Mouse (Mus musculus) megakaryocyte, embryonic 14.5 days (primary cell): ENCODE results near the gene Cfd. TPM values are rescaled to one million over a fixed set of nuclear protein-coding genes. Genes with fewer than 3 reads are reported as not detected.

Experiments used
- H3K27me3 ChIP-seq: replicated peaks from 2 replicates; pipeline ENCODE3; 2012; ENCODE audit warnings: inconsistent platforms
- H3K36me3 ChIP-seq: replicated peaks from 2 replicates; pipeline ENCODE3; 2012; ENCODE audit warnings: low read length, inconsistent platforms, mixed read lengths
- H3K4me1 ChIP-seq: 2 replicates; pipeline ENCODE4 v1.6.1; 2012; ENCODE audit warnings: inconsistent platforms
- H3K4me3 ChIP-seq: replicated peaks from 2 replicates; pipeline ENCODE3; 2012; ENCODE audit warnings: moderate library complexity, mild to moderate bottlenecking, inconsistent platforms
- H3K9me3 ChIP-seq: 2 replicates; pipeline ENCODE4 v1.6.1; 2012; ENCODE audit warnings: inconsistent platforms
- FLI1 ChIP-seq: IDR thresholded peaks from 2 replicates; pipeline ENCODE4 v1.6.1; 2012; ENCODE audit warnings: low read length, inconsistent platforms, mixed read lengths
- GATA1 ChIP-seq: IDR thresholded peaks from 3 replicates; pipeline ENCODE4 v1.6.1; 2012; ENCODE audit warnings: mixed read lengths, low read length, inconsistent platforms, borderline replicate concordance
- polyA plus RNA-seq: library from polyadenylated mRNA; stranded (reverse); fragments of >175 nt; gene quantifications from 2 replicates; pipeline ENCODE4 v1.2.3, GENCODE M21; 2012; ENCODE audit warnings: low replicate concordance; ENCODE audit not compliant: insufficient read depth

Cfd gene
- polyA plus RNA-seq, 1 experiment, result not detected

DNA sequence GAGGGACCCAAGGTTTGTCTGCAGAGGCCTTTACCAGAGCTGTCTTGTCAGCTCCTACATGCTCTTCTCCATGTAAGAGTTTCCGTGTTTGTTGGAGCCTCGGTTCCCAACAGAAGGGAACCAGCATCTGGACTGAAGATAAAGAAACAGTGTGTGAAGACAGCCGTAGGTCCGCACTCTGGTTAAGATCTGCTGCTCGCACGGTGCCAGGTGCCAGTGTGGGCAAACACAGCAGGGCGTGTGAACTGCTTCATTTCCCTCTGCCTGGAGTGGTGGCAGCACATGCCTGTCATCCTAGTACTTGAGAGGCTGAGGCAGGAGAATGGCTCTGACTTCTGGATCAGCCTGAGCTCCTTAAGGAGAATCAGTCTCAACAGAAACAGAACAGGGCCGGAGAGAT lies 18.8 kb upstream of the Cfd start:
- H3K27me3 ChIP-seq, result peaks cover 33% of the 10 kb centered on the region
- H3K9me3 ChIP-seq, result 0 out of 2 replicates have a peak, but pooled peaks cover 3% of the 10 kb centered on the region
- TF ChIP-seq GATA1, result no peak
- H3K4me1 ChIP-seq, result peaks cover 42% of the 10 kb centered on the region
- no peaks in the 10 kb centered on the region for H3K36me3 ChIP-seq
- peak overlapping the region; percentile 2 for H3K4me3 ChIP-seq

DNA sequence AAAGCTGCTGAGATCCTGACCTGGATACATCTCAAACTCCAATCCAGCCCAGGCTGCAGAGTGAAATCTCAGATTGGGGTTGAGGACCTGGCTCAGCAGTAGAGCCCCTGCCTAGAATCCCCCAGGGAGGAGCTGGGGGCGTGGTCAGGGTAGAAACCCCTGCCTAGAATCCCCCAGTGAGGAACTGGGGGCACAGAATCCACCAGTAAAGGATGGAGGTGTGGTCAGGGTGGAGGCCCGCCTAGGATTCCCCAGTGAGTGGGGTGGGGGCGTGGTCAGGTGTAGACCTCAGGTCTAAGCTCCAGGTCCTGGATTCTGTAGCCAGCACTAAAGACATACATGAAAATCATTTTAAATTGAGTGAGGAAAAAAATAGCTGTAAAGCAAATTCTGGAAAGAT lies 17.8 kb upstream of the Cfd start:
- Histone ChIP-seq H3K36me3 (no peaks in the 10 kb centered on the region), H3K9me3 (0 out of 2 replicates have a peak, but pooled peaks cover 3% of the 10 kb centered on the region), H3K4me1 (peaks cover 46% of the 10 kb centered on the region), H3K4me3 (no peak overlapping the region), H3K27me3 (peaks cover 33% of the 10 kb centered on the region)
- TF ChIP-seq FLI1 (no peak), GATA1 (no peak)

GRCm38 (mm10) chr10:79873313-79873712 lies 17.3 kb upstream of the Cfd start:
- Histone ChIP-seq H3K27me3 (peaks cover 33% of the 10 kb centered on the region), H3K4me1 (peaks cover 51% of the 10 kb centered on the region), H3K4me3 (no peak overlapping the region)

DNA sequence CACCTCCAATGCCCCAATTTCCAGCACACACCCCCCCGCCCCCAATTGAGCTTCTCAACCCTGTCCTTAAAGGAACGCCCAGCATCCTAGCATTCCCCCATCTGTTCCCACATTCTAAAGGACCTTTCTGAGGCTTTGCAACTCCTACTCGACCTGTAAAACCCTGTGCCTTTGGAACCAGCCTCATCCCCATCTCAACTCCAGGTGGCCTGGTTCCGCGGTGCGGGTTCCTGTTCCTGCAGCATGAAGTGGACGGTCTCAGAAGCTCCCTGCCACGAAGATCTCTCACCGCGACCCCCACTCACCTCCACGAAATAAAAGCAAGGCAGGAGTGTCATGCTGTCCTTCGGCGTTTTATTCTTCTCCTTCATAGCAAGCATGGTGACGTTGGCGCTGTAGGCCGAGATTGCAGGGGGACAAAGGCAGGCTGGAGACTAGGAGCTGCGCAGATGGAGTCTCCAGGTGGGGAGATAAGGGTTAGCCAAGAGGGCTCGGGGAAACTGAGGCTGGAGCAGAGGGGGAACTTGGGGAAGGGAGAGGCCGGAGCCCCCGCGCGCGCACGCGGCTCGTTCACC lies 16.9 kb upstream of the Cfd start:
- Histone ChIP-seq H3K9me3 (0 out of 2 replicates have a peak, but pooled peaks cover 3% of the 10 kb centered on the region), H3K4me1 (peaks cover 56% of the 10 kb centered on the region), H3K4me3 (peak overlapping the region; percentile 93), H3K36me3 (no peaks in the 10 kb centered on the region), H3K27me3 (peaks cover 33% of the 10 kb centered on the region)
- TF ChIP-seq FLI1 (no peak), GATA1 (no peak)

More at GRCm38 (mm10) chr10:79873313-79873712, 17.3 kb upstream of the Cfd start:
- TF ChIP-seq GATA1, result no peak
- TF ChIP-seq FLI1, result no peak
- H3K36me3 ChIP-seq, result no peaks in the 10 kb centered on the region
- H3K9me3 ChIP-seq, result 0 out of 2 replicates have a peak, but pooled peaks cover 3% of the 10 kb centered on the region

- peaks cover 30% of the 10 kb centered on the region for H3K27me3 ChIP-seq
- no peak for TF ChIP-seq GATA1
- no peak for TF ChIP-seq FLI1
These were observed 16.3 kb upstream of the Cfd start, which contains the start of the genes Prtn3 and Plppr3 for GRCm38 (mm10) chr10:79874290-79874862. Prtn3 (plus strand) TSS chr10:79874476. Plppr3 (minus strand) TSS chr10:79874634.

GRCm38 (mm10) chr10:79877174-79877573 lies 13.5 kb upstream of the Cfd start:
- Histone ChIP-seq H3K4me3 (peak overlapping the region; percentile 83), H3K36me3 (no peaks in the 10 kb centered on the region), H3K4me1 (peaks cover 86% of the 10 kb centered on the region), H3K9me3 (no peaks in the 10 kb centered on the region), H3K27me3 (peaks cover 27% of the 10 kb centered on the region)
- TF ChIP-seq GATA1 (no peak), FLI1 (no peak)

More at GRCm38 (mm10) chr10:79874290-79874862, 16.3 kb upstream of the Cfd start, which contains the start of the genes Prtn3 and Plppr3:
- 0 out of 2 replicates have a peak, but pooled peaks cover 3% of the 10 kb centered on the region for H3K9me3 ChIP-seq
- H3K36me3 ChIP-seq, result no peaks in the 10 kb centered on the region
- peak within 1 kb of the TSS; percentile 93 for H3K4me3 ChIP-seq
- peaks cover 58% of the 10 kb centered on the region for H3K4me1 ChIP-seq

DNA sequence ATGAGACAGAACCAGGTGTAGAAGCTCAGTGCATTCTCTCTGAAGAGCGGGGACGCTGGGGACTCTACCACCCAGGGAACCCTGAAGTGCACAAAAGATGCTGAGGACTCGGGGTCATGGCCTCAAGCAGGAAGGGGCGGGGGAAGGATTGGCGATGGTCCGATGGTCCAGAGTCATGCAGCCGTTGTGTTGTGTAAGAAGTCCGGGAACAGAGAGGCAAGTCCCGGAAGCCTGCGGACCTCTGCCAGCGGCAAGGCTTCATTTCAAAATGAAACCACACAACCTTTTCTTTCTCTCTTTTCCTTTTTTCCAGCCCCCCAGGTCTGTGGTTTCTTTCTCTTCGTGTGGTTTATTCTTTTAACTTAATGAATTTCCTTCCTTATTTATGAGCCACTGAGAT lies 12.9 kb upstream of the Cfd start:
- peaks cover 92% of the 10 kb centered on the region for H3K4me1 ChIP-seq

GRCm38 (mm10) chr10:79879527-79879926 lies 11.1 kb upstream of the Cfd start:
- Histone ChIP-seq H3K27me3 (peaks cover 7% of the 10 kb centered on the region), H3K4me1 (peaks cover 95% of the 10 kb centered on the region), H3K4me3 (peak overlapping the region; percentile 59), H3K9me3 (no peaks in the 10 kb centered on the region), H3K36me3 (no peaks in the 10 kb centered on the region)
- TF ChIP-seq GATA1 (no peak), FLI1 (no peak)

More for the DNA sequence above, 12.9 kb upstream of the Cfd start:
- no peak for TF ChIP-seq FLI1
- no peak for TF ChIP-seq GATA1
- peaks cover 25% of the 10 kb centered on the region for H3K27me3 ChIP-seq
- no peaks in the 10 kb centered on the region for H3K36me3 ChIP-seq
- H3K4me3 ChIP-seq, result peak overlapping the region; percentile 83
- no peaks in the 10 kb centered on the region for H3K9me3 ChIP-seq

DNA sequence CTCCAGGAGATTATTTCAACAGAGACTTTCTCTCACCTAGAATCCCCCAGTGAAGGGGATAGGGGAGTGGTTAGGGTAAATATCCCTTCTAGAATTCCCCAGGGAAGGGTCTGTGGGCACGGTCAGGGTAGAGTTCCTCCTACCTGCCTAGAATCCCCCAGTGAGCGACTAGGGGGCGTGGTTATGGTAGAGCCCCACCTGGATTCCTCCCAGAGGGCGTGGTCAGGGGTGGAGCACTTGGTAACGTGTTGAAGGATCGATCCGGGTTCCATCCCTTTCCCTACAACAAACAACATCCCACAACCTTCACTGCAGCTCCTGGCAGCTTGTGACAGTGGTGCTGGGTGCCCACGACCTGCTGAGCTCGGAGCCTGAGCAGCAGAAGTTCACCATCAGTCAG lies 9.9 kb upstream of the Cfd start:
- Histone ChIP-seq H3K36me3 (no peaks in the 10 kb centered on the region), H3K4me1 (peaks cover 94% of the 10 kb centered on the region), H3K27me3 (no peaks in the 10 kb centered on the region), H3K9me3 (no peaks in the 10 kb centered on the region), H3K4me3 (peak overlapping the region; percentile 91)
- TF ChIP-seq FLI1 (no peak), GATA1 (no peak)

DNA sequence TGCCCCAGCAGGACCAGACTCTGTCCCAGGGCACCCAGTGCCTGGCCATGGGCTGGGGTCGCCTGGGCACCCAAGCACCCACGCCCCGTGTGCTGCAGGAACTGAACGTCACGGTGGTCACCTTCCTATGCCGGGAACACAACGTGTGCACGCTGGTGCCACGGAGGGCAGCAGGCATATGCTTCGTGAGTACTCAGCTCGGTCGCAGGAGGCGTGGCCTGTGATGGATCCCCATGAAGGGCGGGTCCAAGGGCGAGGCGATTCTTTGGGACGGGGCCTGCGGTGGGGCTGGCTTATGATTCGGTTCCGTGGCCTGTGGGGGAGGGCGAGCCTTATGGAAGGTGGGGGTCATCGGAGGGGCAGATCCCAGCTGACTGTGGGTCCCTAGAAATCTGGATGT lies 8.7 kb upstream of the Cfd start:
- Histone ChIP-seq H3K9me3 (no peaks in the 10 kb centered on the region), H3K4me1 (peaks cover 96% of the 10 kb centered on the region), H3K4me3 (peak overlapping the region; percentile 91), H3K27me3 (no peaks in the 10 kb centered on the region), H3K36me3 (no peaks in the 10 kb centered on the region)
- no peak for TF ChIP-seq FLI1
- TF ChIP-seq GATA1, result no peak
